Mouse (Mus musculus): Measurements from ENCODE around the gene Maml3.

Maml3 gene

DNA sequence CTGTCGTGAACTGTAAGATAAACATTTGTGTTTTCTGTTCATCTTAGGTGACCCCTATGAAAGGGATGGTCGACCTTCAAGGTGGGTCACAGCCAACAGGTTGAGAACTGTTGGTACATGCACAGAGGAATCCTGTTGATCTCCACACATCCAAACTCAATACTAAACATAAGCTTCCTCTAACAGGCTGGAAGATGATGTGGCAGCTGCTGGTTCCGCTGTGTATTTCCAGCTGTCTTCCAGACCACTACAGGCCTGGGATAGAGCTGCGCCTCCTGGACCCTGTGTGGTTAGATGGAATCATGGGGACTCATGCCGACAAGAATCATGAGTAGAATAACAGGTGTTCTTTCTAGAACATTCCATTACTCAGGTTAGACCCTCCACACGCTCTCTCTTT, 101.2 kb downstream of the Maml3 start:
- DNase-seq (ENCODE audit: low spot score), result no peak

DNA sequence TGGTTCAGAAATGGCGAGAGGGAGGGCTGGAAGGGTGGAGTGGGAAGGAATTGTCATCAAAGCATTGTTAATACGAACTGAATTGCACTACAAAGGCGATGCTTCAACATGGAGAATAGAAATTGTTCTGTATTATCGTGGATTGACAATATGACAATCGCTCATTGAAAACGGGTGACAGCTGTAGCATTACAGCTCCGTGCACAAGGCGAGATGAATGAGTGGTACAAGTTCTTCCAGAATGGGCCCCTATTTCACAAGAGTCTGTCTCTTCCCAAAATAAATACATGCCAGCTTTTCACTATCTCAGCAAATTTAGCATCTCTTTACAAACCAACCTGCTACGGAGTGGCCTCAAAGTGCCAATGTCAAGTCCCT, 103.4 kb downstream of the Maml3 start:
- no peak for DNase-seq (ENCODE audit: low spot score)

- DNase-seq (ENCODE audit: low spot score), result no peak
These were observed 103.9 kb downstream of the Maml3 start for GRCm38 (mm10) chr3:52000871-52001517.

DNA sequence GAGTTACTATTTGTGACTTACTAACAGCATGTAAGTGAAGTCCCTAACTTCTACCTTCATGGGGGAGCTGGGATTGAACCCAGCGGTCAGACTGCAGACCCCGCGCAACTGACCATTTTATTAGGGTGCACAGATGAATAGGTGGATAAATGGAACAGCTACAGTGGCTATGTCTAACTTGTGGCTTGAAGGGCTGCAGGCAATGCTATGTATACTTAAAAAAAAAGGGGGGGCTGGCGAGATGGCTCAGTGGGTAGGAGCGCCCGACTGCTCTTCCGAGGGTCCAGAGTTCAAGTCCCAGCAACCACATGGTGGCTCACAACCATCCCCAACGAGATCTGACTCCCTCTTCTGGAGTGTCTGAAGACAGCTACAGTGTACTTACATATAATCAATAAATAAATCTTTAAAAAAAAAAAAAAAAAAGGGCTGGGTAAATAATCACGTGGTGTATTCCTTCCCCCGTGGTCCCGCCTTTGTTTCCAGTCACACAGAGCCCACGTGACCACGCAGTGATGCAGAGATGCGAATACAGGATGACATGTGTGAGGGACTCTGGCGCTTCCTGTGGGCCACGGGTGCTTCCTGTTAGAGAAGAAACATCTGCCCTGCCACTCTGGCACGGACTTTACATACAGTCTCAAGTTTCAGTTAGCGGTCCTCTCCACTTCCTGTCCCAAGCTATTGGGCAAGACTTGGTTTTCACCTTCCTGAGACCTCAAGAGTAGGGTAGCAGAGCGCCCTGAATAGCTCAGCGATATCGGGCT, 105.0 kb downstream of the Maml3 start:
- no peak for DNase-seq (ENCODE audit: low spot score)

- DNase-seq (ENCODE audit: low spot score), result no peak
These were observed 106.1 kb downstream of the Maml3 start for GRCm38 (mm10) chr3:51998511-51999399.

DNA sequence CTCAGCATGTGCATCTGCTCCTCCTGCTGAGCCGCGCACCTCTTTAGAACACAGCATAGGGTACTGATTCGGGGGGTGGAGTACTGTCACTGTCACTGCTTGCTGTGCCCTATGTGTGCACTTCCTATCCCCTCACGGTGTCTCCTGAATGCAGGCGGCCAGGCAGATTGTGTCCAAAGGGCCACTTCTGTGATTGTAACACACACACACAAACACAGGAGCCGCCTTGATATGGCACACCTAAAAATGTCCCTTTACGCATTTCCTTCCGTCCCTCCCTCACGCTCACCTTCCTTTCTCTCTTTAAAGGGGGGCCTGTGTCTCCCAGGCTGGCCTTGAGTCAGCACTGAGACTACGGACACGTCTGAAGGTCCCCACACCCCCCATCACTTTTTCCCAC, 107.3 kb downstream of the Maml3 start:
- no peak for DNase-seq (ENCODE audit: low spot score)

GRCm38 (mm10) chr3:51986507-51986906, 118.4 kb downstream of the Maml3 start:
- DNase-seq (ENCODE audit: low spot score), result no peak

DNA sequence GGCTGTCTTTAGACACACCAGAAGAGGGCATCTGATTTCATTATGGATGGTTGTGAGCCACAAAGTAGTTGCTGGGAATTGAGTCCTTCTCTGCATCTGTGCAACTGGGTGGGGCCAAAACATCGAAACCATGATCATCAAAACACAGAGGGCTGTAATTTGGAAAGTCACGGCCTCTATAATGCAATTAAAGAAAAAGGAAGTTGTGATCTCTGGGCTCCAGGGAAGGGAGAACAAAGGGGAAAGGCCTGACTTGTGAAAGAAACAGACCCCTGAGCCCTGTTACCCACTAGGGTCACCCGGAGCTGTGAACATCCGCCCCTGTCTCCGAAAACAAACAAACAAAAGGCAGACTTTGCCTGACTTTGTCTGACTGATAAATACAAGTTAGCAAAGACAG, 123.4 kb downstream of the Maml3 start:
- DNase-seq (ENCODE audit: low spot score), result no peak

DNA sequence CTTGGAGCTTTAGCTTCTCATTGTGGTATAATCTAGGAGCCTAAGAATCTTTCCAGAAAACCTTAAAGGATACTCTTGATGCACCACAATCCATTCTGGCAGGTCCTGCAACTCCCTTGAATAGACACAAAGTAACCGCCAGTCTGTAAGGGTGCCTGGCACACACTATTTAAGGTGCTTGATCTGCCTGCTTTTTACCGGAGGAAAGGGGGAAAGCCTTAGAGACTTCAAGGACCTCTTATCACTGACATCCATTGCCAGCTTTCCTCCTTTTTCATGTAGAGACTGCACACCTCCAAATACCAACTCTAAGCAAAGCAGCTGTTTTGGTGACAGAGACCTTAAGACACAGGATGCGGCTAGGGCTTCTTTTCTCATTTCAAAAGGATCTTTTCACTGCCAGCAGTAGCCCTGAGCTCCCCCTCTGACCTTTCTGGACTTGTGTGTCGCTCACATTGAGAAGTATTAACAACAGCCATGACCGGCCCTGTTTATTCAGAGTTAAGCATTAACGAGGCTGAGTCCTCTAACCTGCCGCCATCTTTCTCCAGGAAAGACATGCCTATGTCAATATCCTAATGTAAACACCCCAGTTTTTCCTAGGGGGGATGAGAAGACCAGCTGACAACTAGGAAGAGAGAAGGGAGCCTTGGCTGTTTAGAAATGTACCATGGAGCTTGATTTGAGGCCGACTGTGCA, 127.1 kb downstream of the Maml3 start:
- DNase-seq (ENCODE audit: low spot score), result no peak

DNA sequence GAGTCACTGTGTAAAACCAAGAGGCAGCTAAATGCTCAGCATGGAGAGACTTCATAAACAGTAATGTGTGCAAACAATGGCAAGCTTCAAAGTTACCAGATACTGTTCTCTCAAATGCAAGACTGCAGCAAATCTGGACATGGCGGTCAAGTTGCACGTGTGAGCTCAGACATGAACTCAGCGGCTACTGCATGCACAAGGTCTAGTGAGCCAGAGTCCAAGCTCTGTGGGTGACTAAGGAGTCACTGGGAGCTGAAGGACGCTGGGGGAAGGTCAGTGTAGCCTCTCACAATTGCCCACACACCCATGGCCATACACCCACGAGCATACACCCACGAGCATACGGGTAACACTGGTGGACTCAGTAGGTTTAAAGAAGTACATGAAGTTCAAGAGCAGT, 130.3 kb downstream of the Maml3 start:
- DNase-seq (ENCODE audit: low spot score), result no peak

DNA sequence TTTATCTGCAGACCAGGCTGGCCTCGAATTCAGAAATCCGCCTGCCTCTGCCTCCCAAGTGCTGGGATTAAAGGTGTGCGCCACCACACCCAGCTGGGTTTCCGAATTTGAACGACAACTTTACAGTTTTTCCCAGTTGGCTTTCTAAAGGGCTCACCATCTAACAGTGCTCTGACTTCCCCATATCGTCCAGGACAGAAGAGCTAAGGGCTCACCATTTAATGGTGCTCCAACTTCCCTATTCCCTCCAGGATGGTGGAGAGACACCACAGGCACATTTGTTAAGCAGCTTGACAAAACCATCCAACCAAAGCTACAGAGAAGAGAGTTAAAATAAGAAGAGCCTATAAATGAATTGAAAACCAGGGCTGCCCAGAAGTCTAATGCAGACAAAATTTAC, 130.7 kb downstream of the Maml3 start:
- DNase-seq (ENCODE audit: low spot score), result no peak

GRCm38 (mm10) chr3:51972576-51972975, 132.3 kb downstream of the Maml3 start:
- no peak for DNase-seq (ENCODE audit: low spot score)

GRCm38 (mm10) chr3:51970489-51970888, 134.4 kb downstream of the Maml3 start:
- DNase-seq (ENCODE audit: low spot score), result no peak

GRCm38 (mm10) chr3:51969451-51969850, 135.4 kb downstream of the Maml3 start:
- DNase-seq (ENCODE audit: low spot score), result no peak

DNA sequence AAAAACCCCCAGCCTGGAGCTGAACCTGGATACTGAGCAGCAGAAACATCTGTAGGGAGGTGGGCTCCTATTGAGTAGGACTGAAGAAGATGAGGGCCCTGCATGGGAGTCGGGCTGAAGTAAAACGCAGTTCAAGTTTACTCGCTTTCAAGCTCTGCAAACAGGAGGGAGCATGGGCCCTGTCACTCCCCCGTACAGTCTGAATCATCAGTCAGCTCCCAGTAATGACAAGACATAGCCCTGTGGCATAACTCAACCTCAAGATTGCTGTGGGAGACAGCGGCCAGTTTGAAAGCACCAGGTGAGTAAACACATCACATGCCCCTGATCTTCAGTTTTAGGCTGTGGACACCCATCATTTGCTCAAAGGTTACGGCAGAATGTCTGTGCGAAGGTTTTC, 139.0 kb downstream of the Maml3 start:
- DNase-seq (ENCODE audit: low spot score), result no peak

GRCm38 (mm10) chr3:51965436-51965835, 139.4 kb downstream of the Maml3 start:
- no peak for DNase-seq (ENCODE audit: low spot score)

GRCm38 (mm10) chr3:51965008-51965407, 139.9 kb downstream of the Maml3 start:
- no peak for DNase-seq (ENCODE audit: low spot score)

DNA sequence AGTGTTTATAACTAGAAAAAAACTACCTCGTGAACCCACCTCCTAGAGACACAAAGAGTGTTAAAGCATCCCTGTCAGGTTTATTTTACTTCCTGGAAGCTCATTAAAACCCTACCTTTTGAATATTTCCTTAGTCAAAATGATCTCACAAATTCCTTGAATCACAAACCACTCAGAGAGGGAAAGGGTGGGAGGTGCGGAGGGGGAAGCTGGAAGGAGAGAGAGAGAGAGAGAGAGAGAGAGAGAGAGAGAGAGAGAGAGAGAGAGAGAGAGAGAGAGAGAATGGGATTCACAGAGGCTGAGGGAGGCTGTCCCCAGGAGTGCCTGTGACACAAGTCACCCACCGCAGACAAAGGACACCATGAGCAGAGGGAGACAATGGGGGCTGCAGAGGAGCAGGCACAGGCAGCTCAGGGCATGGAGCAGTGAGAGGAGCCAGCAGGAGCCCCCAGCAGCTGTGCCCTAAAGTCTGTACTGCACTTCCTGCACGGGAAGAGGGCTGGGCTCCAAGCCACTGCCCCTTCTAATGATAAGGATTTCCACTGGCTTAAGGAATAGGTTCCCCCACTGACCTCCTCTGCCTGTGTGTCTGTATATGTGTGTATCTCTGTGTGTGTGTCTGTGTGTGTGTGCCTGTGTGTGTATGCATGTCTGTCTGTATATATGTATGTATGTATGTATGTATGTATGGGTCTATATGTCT, 140.8 kb downstream of the Maml3 start:
- no peak for DNase-seq (ENCODE audit: low spot score)

DNA sequence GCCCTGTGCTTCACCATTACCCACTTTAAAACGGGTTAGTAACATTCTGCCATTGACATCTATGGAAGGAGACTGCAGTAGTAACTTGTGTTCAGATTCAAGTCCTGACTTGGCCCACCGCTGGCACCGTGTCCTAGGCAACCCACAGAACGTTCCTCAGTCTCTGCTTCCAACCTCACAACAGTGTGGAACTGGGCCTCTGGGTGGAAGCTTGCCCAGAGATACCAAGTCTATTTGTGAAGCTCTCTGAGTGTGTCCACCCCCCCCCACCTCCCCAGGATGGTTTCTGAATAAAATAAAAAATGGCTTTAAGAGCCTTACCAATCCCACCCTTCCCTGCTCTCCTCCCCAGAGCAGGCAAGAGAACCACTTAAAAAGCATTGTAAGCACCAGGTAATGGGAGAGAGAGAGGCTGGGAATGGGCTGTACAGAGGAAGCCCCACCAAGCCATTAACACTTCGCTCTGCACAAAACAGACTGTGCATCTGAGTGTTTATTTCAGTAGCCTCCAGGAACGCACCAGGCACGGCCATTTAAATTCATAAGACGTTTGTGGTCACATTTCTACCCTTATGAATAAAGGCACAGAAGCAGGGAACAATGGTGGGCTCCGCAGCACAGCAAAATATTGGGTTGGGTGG, 141.6 kb downstream of the Maml3 start:
- DNase-seq (ENCODE audit: low spot score), result no peak

- no peak for DNase-seq (ENCODE audit: low spot score)
These were observed 146.1 kb downstream of the Maml3 start for GRCm38 (mm10) chr3:51958751-51959150.

GRCm38 (mm10) chr3:51954441-51954840, 150.4 kb downstream of the Maml3 start:
- no peak for DNase-seq (ENCODE audit: low spot score)

Data from ovary, postnatal 10 days (tissue).